Mouse (Mus musculus) colon, adult 2 months (tissue): ENCODE measurements around the gene Gm34653. TPM values are rescaled to one million over a fixed set of nuclear protein-coding genes. Genes with fewer than 3 reads are reported as not detected.

ENCODE experiments used
- polyA plus RNA-seq: library from polyadenylated mRNA; depleted of rRNA; stranded (reverse); fragments of >200 nt; gene quantifications from 2 replicates; pipeline ENCODE4 v1.2.3, GENCODE M21; 2012; rRNA removed

The Gm34653 gene
- polyA plus RNA-seq, result not detected in 2 replicates

DNA sequence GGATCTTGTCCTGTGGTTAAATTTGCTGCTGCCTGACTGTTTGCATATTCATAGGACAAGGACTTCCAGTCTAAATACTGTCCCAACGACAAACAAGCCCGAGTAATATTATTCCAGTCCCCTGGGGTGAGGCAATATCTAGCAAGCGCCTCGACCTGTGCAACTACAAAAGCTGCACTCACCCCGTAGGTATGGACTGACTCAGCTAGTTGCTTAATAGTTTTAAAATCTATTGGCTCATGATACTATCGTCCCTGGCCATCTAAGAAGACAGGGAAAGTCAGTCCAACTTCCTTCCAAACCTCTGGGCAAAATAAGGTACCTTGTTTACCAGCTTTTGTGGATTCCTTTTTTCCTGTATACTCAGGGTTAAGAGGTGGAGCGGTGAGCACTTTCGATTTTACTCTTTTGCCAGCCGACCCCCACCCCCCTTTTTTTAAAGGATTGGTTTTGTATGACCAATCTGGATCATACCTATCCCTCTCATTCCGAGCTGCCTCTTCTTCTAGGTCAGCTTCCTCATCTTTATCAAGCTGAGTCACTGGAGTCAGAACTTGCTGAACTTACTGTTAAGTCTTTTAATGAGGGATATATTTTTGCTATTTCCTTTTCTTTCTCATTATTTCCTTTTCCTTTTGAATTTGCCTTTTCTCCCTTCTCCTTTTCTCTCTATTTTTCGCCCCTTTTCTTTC is at the start of gene Gm34653:
Gene Gm34653, plus strand, starts transcription at position 242 of the 692 bp plus-strand sequence.

DNA sequence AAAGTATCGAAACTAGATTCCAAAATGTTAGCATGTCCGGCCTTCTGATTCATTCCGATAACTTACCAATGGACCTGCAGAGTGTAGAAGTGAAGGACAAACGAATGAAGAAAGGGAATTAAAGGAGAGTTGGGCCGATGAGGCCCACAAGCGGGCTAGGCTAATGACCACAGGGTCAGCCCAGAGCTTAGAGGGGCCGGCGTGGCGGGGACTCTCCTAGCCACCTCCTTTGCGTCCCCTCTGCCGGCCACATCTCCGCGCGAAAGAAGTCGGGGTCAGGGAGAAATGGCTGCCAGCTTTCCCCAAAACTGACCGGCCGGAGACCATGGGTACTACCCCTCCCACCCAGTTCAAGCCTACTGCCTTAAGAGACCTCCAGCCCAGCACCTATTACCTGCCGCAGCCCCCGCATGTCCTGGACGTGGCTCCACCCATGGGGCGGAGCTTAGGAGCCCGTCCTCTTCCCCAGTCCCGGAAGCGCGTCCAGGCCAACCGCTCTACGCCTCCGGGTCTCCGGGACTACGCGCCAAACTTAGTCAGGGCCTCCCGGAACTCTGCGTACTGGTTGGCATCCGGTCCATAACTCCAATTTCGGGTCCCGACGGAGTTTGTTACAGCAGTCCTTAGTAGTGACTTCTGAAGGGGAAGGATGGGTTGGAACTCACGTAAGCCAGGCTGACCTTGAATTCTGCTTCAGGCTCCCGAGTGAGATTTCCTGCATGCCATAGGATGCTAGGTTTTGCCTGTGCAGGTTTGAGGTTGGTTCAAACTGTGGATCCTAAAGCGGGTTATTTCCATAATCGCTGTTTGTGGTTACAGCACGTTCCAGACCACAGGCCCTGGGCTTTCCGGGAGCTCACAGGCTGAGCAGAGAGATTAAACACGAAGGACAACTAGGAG is 33.2 kb upstream of the Gm34653 start, which contains the start of gene Rabepk:
Gene Rabepk, minus strand, starts transcription at position 556 of the 900 bp plus-strand sequence.

DNA sequence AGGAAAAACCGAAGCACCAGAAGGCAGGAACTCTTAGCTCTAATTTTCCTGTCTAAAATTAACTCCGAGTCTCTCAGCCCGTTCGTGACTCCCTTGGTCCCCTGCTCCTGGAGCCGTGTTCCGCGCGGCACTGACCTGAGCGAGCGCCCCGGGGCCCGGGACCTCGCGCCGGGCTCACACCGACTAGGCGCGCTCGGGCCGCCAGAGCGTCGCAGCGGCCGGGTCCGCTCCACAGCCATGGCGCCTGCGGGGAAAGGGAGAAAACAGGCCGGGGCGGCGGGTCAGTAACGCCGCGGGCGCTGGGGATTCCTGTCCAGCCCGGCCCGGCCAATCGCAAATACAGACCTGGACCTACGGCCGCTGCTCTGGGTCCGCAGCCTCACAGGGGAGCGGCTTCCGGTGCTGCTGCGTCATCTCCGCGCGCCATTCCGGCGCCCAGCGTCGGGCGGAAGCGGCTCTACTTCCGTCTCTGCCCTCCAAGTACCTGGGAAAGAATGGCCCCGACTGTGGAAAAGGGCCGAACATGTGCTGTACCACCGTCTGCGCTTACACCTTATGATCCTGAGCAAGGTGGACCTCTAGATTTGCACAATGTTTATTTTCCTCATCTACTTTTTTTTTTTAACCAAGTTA is 6.9 kb upstream of the Gm34653 start, which contains the start of gene Fbxw2:
Gene Fbxw2, minus strand, starts transcription at position 485 of the 633 bp plus-strand sequence.

DNA sequence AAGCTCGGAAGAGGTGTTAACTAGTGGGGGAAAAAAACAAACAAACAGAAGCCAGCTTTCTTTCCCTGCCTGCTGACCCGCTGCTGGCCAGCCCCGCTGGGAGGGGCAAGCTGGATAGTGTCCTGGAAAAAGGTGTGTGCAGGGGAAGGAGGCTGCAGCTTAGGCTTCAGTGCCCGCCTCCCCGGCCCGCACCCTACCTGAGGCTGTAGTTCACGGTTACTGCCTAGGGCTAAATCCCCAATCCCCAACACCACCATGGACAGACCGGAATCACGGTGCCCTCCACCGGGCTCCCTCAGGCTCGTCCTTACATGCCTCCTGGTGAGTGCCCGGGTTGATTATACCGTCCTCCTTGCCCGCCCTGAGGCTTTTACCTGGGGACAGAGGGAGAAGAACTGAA is 41.5 kb downstream of the Gm34653 start, which contains the start of gene Cutal:
Gene Cutal, plus strand, starts transcription at position 126 of the 400 bp plus-strand sequence.

DNA sequence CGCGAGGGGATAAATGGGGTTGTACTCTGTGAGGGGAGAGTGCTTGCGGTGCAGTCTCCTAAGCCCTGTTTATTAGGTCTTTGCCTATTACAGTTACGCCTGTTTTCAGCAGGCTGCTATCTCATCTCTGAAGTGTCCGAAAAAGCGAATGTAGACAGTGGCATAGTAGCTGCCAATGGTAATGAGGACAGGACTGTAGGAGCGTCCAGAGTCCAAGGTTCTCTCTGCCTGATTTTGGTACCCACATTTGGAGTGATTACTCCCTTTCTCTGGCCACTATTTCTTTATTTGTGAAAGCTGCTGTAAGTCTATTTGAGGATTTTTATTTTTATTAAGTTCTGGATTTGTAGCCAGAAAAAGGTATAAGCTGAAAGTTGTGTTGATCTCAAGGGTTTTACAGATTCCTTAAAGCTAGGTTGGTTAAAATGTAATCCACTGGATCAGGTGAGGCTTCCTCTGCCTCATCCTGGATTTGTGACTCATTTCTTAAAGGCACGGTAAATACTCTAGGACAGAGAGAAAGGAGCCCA is 42.1 kb downstream of the Gm34653 start, which contains the start of gene Psmd5:
Gene Psmd5, minus strand, starts transcription at position 153 of the 530 bp plus-strand sequence.

Other genes starting within 250 kb of the Gm34653 start
- 11.5 and 13.7 TPM in 2 replicates for gene Gapvd1, start 77.8 kb upstream of the Gm34653 start, polyA plus RNA-seq
- gene Hspa5, start 61.0 kb upstream of the Gm34653 start, polyA plus RNA-seq, result 915 and 955 TPM in 2 replicates
- gene Rabepk, start 33.1 kb upstream of the Gm34653 start, polyA plus RNA-seq, result 30.6 and 31.0 TPM in 2 replicates
- gene Fbxw2, start 6.7 kb upstream of the Gm34653 start, polyA plus RNA-seq, result 27.4 and 29.3 TPM in 2 replicates
- gene Cutal, start 41.4 kb downstream of the Gm34653 start, polyA plus RNA-seq, result 352 and 512 TPM in 2 replicates
- gene Psmd5, start 42.0 kb downstream of the Gm34653 start, polyA plus RNA-seq, result 8.3 and 8.9 TPM in 2 replicates
- 2.3 and 2.6 TPM in 2 replicates for gene Phf19, start 81.0 kb downstream of the Gm34653 start, polyA plus RNA-seq
- 23.0 and 23.6 TPM in 2 replicates for gene Traf1, start 128.8 kb downstream of the Gm34653 start, polyA plus RNA-seq
- 0.42 and 0.43 TPM in 2 replicates for gene Hc, start 228.4 kb downstream of the Gm34653 start, polyA plus RNA-seq